Mouse (Mus musculus): ENCODE results near the gene Ces1e.

Gene Ces1e

GRCm38 (mm10) chr8:93174554-93174953, 54.9 kb downstream of the Ces1e start:
- no peak for DNase-seq

DNA sequence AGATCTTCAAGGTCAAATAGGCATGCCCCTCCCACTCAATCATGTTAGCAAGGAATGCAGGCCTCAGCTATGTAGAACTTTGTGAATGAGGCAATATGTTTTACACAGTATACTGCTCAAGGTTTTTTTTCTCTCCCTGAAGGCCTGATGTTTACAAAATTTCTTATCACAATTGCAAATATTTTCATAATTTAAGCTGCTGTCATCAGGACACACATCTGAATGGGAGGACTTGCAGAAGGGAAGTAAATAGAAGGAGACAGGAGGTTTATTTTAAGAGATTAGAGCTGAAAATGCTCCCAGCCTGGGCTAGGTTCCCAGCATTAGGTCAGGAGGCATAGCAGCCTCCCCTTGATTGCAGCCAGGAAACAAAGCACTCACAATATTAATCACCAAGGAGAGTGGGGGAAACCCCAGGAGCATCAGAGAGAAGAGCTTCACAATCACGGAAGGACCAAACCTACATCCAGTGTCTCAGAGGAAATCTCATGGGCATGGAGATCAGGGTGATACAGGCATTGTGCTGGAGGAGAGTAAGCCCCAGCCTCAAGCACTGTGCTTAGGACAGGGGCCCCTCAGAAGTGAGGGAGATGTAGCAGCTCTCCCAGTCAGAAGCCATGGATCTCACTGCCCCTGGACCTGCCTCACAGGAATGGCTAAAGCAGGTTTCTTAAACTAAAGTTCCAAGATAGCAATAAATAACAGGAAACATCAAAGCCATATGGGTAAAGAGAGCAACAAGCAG, 57.4 kb downstream of the Ces1e start:
- no peak for DNase-seq

DNA sequence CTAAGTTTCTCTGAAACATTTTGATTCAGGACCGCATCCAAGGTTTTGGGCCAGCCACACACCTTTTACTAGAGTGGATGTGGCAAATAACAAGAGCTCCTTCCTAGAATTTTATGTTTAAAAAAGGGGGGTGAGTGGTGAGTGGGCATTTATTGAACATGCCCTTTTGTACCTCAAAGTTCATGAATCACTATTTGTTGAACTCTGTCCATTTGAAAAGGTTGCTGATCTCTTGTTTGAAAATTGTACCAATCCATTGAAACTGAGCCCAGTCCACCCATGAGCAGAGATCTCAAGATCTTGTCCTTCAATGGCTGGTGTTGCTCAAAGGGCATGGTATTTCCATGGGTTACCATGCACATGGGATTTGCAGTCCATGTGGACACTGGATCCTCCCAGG, 66.1 kb downstream of the Ces1e start:
- DNase-seq = no peak

- peak; percentile 10 to 18 for DNase-seq
Observed at GRCm38 (mm10) chr8:93151401-93151800, 78.0 kb downstream of the Ces1e start.
